Comparison of ENCODE assay signal across 27 mouse cellular contexts in genomic region chr1:91009266-91009665, GRCm38 (mm10). TPM values are rescaled to one million over a fixed set of nuclear protein-coding genes. Genes with fewer than 3 reads are reported as not detected.
DNase-seq lines count a peak whose midpoint lies in the region; ATAC-seq lines count a peak whose summit lies in the region.
"Had no signal": no experiment of that assay in that cellular context is flagged by ENCODE, and none has a peak within 500 bp of the region (broad histone marks: within the 10 kb centered on the region; RNA-seq: fewer than 3 reads in every experiment).

No protein-coding gene starts in this region.

- WGBS in heart, embryonic 12.5 days: 54% methylated on average over 6 of the region's 6 CpGs
- 83% methylated on average over 6 of the region's 6 CpGs for WGBS in kidney, embryonic 14.5 days

- no peak overlapping the region for H3K4me2 ChIP-seq in heart, embryonic 12.5 days
- H3K4me2 ChIP-seq in kidney, embryonic 14.5 days (replicated peaks; ENCODE audit: low read depth, low read length): no peak overlapping the region
- H3K4me2 ChIP-seq: limb, embryonic 13.5 days; liver, embryonic 13.5 days; lung, embryonic 14.5 days had no signal

- no peak for ATAC-seq in heart, embryonic 12.5 days (ENCODE audit: insufficient number of reproducible peaks, low FRiP score)
- ATAC-seq in kidney, embryonic 14.5 days (ENCODE audit: low FRiP score, low TSS enrichment): no peak
- ATAC-seq: forebrain, embryonic 14.5 days had no signal

- no peak overlapping the region; the same call in 1 of the 2 replicates for H3K9ac ChIP-seq in heart, embryonic 12.5 days
- H3K9ac ChIP-seq in kidney, embryonic 14.5 days (ENCODE audit: low read depth, low read length): no peak overlapping the region
- H3K9ac ChIP-seq: limb, embryonic 13.5 days; liver, embryonic 13.5 days; lung, embryonic 14.5 days had no signal

- H3K27ac ChIP-seq in heart, embryonic 12.5 days (ENCODE audit: poor library complexity, severe bottlenecking): peak overlapping the region; percentile 99
- H3K27ac ChIP-seq in kidney, embryonic 14.5 days (ENCODE audit: low read depth, low read length): no peak overlapping the region
- H3K27ac ChIP-seq: kidney, postnatal 0 days; limb, embryonic 13.5 days; liver, embryonic 13.5 days; macrophage; midbrain, embryonic 10.5 days had no signal

- 0 out of 2 replicates have a peak, but pooled peaks cover 6% of the 10 kb centered on the region for H3K36me3 ChIP-seq in heart, embryonic 12.5 days
- H3K36me3 ChIP-seq in kidney, embryonic 14.5 days (ENCODE audit: control insufficient read depth, insufficient read depth, low read length): no peaks in the 10 kb centered on the region
- H3K36me3 ChIP-seq: G1E; limb, embryonic 13.5 days; liver, embryonic 13.5 days; midbrain, embryonic 10.5 days had no signal

- H3K4me1 ChIP-seq in heart, embryonic 12.5 days (replicated peaks): peaks cover 79% of the 10 kb centered on the region
- peaks cover 19% of the 10 kb centered on the region; the same call in 1 of the 2 replicates for H3K4me1 ChIP-seq in kidney, embryonic 14.5 days (ENCODE audit: control insufficient read depth, insufficient read depth, low read length)

- H3K9me3 ChIP-seq in heart, embryonic 12.5 days (replicated peaks): no peaks in the 10 kb centered on the region
- no peaks in the 10 kb centered on the region for H3K9me3 ChIP-seq in kidney, embryonic 14.5 days (ENCODE audit: control insufficient read depth, low read length)
- H3K9me3 ChIP-seq: limb, embryonic 13.5 days; liver, embryonic 13.5 days; midbrain, embryonic 10.5 days had no signal

- H3K27me3 ChIP-seq in heart, embryonic 12.5 days (replicated peaks): no peaks in the 10 kb centered on the region
- no peaks in the 10 kb centered on the region for H3K27me3 ChIP-seq in kidney, embryonic 14.5 days (ENCODE audit: control insufficient read depth, insufficient read depth, low read length)
- H3K27me3 ChIP-seq: limb, embryonic 13.5 days; liver, embryonic 13.5 days had no signal

- H3K4me3 ChIP-seq in heart, embryonic 12.5 days: no peak overlapping the region
- no peak overlapping the region for H3K4me3 ChIP-seq in kidney, embryonic 14.5 days (ENCODE audit: low read length)
- H3K4me3 ChIP-seq: limb, embryonic 13.5 days; liver, embryonic 13.5 days; midbrain, embryonic 10.5 days had no signal

- DNase-seq in cerebellum, postnatal 14 days: peak; percentile 30 to 39
- no peak for DNase-seq in cerebellum, adult 9-11 months
- no peak for DNase-seq in heart, postnatal 14 days
- peak; percentile 64 for DNase-seq in 416B (ENCODE audit: low read depth)
- DNase-seq in adrenal gland, postnatal 36 days: peak; percentile 71 to 74
- DNase-seq: cerebellum, adult 11-12 months; cerebellum, postnatal 36 days; kidney, adult 11 months; liver, embryonic 13.5 days; lung, embryonic 14.5 days; retina, postnatal 1 day; thymus, postnatal 25 days had no signal

- intact Hi-C loops in heart, postnatal 14 days (cut with DNase I): no loop called here

RNA-seq across cellular contexts. Expression of gene Lrrfip1, which starts 10.7 kb away (rescaled TPM):
- 151 and 161 TPM in 2 replicates for polyA plus RNA-seq in heart, embryonic 12.5 days (2016; fragmentation: Nextera tagmentation; extraction: Ambion mirVana)
- total RNA-seq in heart, postnatal 14 days (2021): 100 to 1,000 TPM; 101 to 109 TPM
- 10 to 100 TPM; 56.6 to 59.1 TPM for total RNA-seq in adrenal gland, postnatal 36 days (2021)
- 25.7 and 33.6 TPM in 2 replicates for polyA plus RNA-seq in kidney, embryonic 14.5 days (2014; fragmentation: Nextera tagmentation; extraction: Ambion mirVana)
- polyA plus RNA-seq: G1E had no signal

RNA-seq across cellular contexts. Expression of gene Rab17, which starts 39.8 kb away (rescaled TPM):
- polyA plus RNA-seq in heart, embryonic 12.5 days (2016; fragmentation: Nextera tagmentation; extraction: Ambion mirVana): 0.64 and 1.3 TPM in 2 replicates
- 1 to 10 TPM; 2.5 to 3.1 TPM for total RNA-seq in heart, postnatal 14 days (2021)
- total RNA-seq in adrenal gland, postnatal 36 days (2021): not detected
- polyA plus RNA-seq in kidney, embryonic 14.5 days (2014; fragmentation: Nextera tagmentation; extraction: Ambion mirVana): 3.7 and 6.1 TPM in 2 replicates
- total RNA-seq: gastrocnemius, postnatal 36 days; layer of hippocampus, adult 18-20 months; layer of hippocampus, postnatal 25 days had no signal
- polyA plus RNA-seq: G1E; hindbrain, embryonic 11.5 days; macrophage; midbrain, embryonic 10.5 days had no signal

RNA-seq across cellular contexts. Expression of gene Prlh, which starts 56.4 kb away (rescaled TPM):
- not detected in 2 replicates for polyA plus RNA-seq in heart, embryonic 12.5 days (2016; fragmentation: Nextera tagmentation; extraction: Ambion mirVana)
- not detected for total RNA-seq in heart, postnatal 14 days (2021)
- total RNA-seq in adrenal gland, postnatal 36 days (2021): not detected
- polyA plus RNA-seq in kidney, embryonic 14.5 days (2014; fragmentation: Nextera tagmentation; extraction: Ambion mirVana): not detected in 2 replicates
- total RNA-seq: G1E; gastrocnemius, postnatal 36 days; layer of hippocampus, adult 18-20 months; layer of hippocampus, postnatal 25 days; left cerebral cortex, postnatal 14 days had no signal
- polyA plus RNA-seq: forebrain, embryonic 14.5 days; G1E; hindbrain, embryonic 11.5 days; kidney, postnatal 0 days; limb, embryonic 13.5 days; lung, embryonic 14.5 days; macrophage; midbrain, embryonic 10.5 days; neural tube, embryonic 11.5 days; stomach, embryonic 16.5 days had no signal

Comparison
In these comparisons a context has a peak if more than half of its experiments do, and no peak if none do; other contexts are left out.
1. DNase-seq: peak in cerebellum, postnatal 14 days (2 of 2), 416B (single experiment) and adrenal gland, postnatal 36 days (2 of 2); none in cerebellum, adult 9-11 months (single experiment) and heart, postnatal 14 days (0 of 2).